Mouse (Mus musculus) layer of hippocampus, postnatal 14 days (tissue): Measurements from ENCODE around the gene Btbd35f29. TPM values are rescaled to one million over a fixed set of nuclear protein-coding genes. Genes with fewer than 3 reads are reported as not detected.
"Not testable (repeated sequence)": the region's sequence is repeated elsewhere in the genome, so short reads cannot be mapped to it uniquely, and the experiment has no call there.

ENCODE experiments used
- DNase-seq, 2 experiments: peaks; one replicate each; pipeline ENCODE4 v3.0.0; 2021 to 2022; ENCODE audit warnings: low spot score in 2 of 2, mixed read lengths in 1 of 2
- long read RNA-seq, 2 experiments: library from polyadenylated mRNA; stranded (forward); transcript quantifications; one replicate each; pipeline ENCODE4 v2.0.0; 2021
- total RNA-seq, 2 experiments: library from RNA; stranded (reverse); gene quantifications; 2 replicates each; pipeline ENCODE4 v1.2.3; 2021

Gene Btbd35f29
- not detected for total RNA-seq
- long read RNA-seq, experiment 1 = 0 reads
- long read RNA-seq, experiment 2 = 0 reads

DNA sequence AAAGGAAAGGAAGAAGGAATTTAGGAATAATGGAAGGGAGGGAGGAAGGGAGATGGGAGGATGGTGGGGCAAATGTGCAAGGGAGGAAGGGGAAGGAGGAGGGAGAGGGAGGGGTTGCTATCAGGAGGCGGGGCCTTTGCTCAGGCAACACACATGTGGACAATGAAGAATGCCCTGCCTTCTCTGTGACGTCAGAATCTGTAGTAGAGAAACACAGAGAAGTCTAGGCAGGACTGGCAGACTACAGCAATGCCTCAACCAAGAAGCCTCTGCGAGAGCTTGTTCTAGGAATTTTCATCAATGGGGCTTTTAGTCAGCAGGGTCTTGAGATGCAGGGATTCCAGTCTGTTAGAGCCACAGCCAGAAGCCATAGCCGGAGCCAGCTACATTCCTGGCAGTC lies at the start of gene Btbd35f29:
Gene Btbd35f29, plus strand, starts transcription at position 301 of the 400 bp plus-strand sequence.
- not testable (repeated sequence) for DNase-seq

DNA sequence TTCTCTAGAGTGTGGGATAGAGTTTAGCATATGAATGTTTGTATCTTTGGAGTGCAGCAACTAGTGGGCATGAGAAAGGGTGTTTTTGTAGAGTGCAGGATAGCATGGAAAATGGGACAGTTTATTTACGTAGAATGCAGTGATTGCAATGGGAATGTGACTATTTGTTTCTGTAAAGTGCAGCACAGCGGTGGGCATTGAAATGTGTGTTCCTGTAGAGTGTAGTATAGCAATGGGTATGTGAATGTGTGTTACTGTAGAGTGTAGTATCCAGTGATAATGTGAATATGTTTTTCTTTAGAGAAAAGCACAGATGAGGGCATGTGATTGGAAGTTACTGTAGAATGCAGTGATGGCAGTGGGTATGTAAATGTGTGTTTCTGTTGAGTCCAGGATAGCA lies 23.9 kb downstream of the Btbd35f29 start:
- DNase-seq = not testable (repeated sequence)

DNA sequence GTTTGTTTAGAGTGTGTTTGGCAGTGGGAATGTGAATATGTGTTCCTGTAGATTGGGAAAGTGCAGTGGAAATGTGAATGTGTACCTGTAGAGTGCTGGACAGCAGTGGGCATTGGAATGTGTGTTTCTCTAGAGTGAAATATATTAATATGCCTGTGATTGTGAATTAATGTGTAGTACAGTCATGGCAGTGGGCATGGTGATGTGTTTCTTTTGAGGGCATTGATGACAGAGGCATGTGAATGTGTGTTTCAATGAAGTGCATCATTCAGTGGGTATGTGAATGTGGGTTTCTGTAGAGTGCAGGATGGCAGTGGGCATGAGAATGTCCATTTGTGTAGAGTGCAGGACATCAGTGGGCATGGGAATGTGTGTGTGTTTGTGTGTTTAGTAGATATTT lies 27.7 kb downstream of the Btbd35f29 start:
- not testable (repeated sequence) for DNase-seq

DNA sequence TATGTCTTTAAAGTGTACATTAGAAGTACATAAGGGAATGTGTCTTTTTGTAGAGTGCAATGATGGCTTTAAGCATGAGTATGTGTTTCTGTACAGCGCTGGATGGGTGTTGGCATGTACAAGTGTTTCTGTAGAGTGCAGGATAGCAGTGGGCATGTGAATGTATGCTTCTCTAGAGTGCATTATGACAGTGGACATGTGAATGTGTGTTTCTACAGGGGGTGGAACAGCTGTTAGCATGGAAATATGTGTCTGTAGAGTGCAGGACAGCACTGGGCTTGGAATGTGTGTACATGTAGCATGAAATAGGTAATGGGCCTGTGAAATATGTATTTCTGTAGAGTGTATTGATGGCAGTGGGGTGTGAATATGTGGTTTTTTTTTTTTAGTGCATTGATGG lies 28.4 kb downstream of the Btbd35f29 start:
- DNase-seq = not testable (repeated sequence)

DNA sequence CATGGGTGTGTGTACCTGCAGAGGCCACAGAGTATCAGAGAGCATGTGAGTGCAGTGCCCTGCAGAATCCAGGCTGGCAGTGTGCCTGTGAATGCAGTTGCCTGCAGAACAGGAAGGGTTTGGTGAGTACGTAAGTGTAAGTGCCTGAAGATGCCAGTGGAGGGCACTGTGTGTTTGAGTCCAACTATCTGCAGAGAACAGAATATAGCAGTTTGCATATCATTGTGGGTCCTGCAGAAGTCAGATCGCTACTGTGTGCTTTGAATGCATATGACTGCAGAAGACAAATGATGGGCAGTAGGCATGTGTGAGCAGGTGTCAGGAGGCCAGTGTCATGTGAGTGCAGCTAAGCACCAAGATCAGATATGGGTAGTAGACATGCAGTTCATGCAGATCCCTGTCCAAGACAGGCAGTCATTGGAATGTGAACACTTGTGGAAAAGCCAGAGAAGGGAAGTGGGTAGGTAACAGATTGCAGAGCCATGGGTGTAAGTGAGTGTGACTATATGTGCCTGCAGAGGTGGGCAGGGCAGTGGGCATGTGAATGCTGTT lies 41.1 kb downstream of the Btbd35f29 start:
- not testable (repeated sequence) for DNase-seq

DNA sequence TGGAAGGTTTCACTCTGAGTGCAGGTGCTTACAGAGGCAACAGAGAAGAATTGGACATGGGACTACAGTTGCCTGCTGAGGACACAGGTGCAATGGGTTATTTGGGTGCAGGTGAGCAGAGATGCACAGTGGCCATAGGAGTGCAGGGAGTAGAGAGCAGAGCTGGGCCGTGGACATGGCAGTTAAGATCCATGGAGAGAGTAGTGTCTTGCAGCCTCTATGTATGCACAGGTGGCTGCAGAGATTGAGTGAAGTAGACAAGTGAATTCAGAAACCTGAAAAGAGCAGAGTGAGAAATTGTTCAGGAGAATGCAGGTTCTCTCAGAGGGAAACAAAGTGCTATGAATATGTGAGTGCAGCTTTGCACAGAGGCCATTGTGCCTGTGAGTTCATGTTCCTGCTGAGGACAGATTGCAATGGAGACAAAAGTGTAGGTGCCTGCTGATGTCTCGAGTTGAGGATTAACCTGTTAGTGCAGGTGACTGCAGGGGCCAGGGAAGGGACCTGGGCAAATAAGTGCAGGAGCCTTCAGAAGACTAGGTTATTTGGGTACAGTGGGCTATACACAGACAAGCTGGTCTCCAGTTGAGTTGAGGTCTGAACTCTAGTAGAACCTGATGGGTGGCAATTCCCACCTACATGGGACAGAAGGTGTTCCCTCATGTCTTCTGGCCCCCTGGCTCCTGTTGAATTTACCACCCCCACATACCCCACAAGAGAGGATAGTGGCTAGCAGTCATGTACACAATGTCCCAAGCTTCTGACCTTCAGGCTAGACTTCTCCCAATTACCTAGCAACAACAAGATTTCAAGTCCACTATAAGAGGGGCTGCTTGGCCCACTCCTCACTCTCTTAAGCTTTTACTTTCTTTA lies 42.2 kb downstream of the Btbd35f29 start:
- not testable (repeated sequence) for DNase-seq

DNA sequence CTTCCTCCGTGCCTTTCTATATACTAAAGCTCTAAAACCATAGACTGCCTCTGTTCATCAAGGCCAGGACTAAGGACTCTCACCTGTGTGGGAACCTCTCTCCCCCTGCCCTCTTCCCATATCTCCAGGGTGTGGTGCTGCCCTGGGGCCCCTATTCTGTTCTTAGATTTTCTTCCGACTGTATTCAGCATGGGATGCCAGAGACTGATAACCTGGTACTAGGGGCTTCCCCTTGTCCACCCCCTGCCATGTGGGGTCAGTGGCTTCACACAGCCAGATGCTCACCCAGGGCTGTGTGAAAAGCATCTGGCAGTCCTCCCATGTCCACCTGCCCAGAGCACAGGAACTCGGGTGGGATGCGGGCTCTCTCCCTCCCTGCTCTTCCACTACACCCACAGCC lies 43.1 kb downstream of the Btbd35f29 start:
- DNase-seq = not testable (repeated sequence)

DNA sequence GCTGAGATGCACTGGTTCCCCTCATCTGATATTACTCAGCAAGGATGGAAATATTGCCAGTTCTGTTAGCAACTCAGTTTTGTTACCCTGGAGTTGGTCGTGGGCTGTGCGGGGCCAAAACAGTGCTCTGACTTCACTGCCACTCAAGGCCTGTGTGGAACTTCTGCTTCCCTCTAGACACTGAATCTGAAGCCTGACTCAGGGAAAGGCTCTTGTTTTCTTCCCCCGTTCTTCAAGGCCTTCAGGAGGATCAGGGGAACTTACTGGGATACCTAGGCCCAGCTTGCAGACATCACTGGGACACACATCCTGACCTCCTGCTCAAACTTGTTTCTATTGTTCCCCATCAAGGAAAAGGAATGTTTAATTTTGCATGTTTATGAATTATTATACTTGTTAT lies 45.2 kb downstream of the Btbd35f29 start:
- DNase-seq = not testable (repeated sequence)

DNA sequence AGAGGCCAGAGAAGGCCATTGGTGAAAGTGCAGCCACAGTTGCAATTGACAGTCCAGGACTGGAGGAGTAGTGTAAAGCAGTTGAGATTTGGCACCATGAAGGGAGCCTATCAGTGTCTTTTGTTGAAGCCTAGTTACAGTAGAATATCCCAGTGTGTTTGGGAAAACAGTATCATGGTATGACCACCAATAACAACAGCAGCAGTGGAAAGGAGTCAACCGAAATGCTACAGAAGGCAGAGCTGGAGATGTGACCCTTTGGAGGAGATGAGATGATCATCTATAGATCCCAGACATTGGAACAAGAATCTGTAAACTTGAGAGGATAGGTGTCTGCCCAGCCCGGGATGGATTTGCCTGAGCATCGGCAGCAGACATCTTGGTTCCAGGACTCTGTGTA lies 47.7 kb downstream of the Btbd35f29 start:
- not testable (repeated sequence) for DNase-seq

Other genes with a start within 250 kb of the Btbd35f29 start
- gene Spin2f, start 136.2 kb downstream of the Btbd35f29 start, total RNA-seq = not detected
- not detected for gene Btbd35f26, start 218.8 kb downstream of the Btbd35f29 start, total RNA-seq